Mouse (Mus musculus) ovary, adult 18-20 months (tissue): Measurements from ENCODE around the gene Kif1c.

Experiments
- DNase-seq: peaks from one replicate; pipeline ENCODE4 v3.0.0; 2022; ENCODE audit warnings: low spot score, mixed read lengths

The Kif1c gene

GRCm38 (mm10) chr11:70697376-70697775 lies 3.0 kb upstream of the Kif1c start:
- no peak for DNase-seq

DNA sequence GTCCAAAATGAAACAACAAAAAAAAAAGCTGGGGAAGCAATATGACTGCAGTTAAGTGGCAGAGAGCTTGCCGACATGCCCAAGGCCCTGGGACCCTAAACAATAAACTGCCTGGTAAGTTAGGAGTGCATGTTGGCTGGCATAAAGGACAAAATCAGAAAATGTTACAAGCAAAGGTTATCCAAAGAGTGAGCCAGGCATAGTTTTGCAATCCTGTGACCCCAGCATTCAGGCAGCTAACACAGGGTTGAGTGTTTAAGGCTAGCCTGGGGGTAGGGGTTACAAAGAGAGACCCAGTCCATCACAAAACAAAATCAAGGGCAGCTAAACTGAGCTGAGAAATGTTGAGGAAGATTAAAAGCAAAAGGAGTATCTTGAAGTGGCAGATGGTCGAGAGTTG lies 1.3 kb upstream of the Kif1c start:
- no peak for DNase-seq

GRCm38 (mm10) chr11:70700613-70701012 lies 265 bp downstream of the Kif1c start:
- DNase-seq: peak; percentile 61

- no peak for DNase-seq
These were observed 1.0 kb downstream of the Kif1c start for GRCm38 (mm10) chr11:70701221-70701955.

- DNase-seq: no peak
These were observed 1.8 kb downstream of the Kif1c start for GRCm38 (mm10) chr11:70701984-70702733.

DNA sequence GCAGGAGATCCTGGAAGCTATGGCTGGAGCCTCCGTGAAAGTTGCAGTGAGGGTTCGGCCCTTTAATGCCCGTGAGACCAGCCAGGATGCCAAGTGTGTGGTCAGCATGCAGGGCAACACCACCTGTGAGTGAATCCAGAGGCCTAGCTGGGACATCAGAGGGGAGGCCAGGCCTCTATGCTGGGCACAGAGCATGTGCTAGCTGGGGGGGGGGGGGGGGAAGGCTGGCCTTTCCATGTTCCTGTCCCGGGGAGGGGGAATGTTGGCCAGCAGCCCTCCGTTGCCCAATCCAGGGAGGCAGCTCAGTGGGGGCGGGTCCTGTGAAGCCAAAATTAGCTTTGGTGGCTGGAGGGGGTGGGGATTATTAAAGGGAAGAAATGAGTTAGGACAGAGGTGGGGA lies 2.4 kb downstream of the Kif1c start:
- no peak for DNase-seq

DNA sequence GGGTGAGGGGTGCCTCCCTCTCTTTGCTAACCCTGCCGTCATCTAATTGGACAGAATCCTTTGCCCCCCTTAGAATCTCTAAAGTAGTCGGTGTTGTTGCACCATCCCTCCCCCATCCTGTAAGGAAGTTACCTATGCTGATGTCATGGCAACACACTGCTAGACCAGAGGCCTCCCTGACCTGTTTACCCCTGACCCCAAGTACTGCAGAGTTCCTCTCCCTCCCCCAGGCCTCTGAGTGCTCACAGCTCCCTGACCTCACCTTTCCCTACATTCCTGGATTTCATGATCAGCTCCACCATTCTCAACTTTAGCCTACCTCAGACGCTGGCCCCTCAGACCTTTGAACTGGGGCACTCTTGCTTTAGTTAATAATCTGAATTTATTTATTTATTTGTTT lies 5.8 kb downstream of the Kif1c start:
- DNase-seq: no peak

DNA sequence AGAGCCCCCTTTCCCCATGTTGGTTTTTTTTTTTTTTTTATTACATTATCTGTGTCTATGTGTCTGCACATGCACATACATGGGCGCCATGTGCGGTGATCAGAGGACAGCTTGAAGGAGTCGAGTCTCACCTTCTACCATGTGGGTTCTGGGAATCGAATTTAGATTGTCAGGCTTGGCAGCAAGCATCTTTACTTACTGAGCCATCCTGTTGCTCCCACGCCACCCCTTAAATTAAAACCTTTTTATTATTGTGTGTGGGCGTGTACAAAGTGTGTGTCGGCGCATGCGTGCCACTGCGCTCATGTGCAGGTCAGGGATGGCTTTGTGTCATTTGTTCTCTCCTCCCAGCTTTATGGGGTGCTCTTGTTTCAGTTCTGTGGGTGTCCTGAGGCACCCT lies 10.7 kb downstream of the Kif1c start:
- no peak for DNase-seq

DNA sequence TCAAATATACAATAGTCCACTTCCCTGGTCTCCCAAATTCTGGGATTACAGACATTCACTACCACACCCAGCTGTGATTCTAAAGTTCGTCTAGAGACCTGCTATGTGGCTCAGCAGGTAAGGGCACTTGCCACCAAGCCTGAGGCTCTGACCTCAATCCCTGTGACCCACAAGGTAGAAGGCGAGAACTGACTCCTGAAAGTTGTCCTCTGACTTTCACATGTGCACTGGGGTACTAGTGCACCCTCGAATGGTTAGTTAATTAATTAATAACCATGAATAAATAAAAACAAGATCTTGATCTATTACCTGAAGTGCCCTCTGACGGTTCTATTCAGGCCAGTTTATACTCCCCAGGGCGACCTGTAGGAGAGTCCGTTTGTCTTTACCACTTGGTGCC lies 12.9 kb downstream of the Kif1c start:
- DNase-seq: no peak

GRCm38 (mm10) chr11:70715832-70716231 lies 15.5 kb downstream of the Kif1c start:
- no peak for DNase-seq

DNA sequence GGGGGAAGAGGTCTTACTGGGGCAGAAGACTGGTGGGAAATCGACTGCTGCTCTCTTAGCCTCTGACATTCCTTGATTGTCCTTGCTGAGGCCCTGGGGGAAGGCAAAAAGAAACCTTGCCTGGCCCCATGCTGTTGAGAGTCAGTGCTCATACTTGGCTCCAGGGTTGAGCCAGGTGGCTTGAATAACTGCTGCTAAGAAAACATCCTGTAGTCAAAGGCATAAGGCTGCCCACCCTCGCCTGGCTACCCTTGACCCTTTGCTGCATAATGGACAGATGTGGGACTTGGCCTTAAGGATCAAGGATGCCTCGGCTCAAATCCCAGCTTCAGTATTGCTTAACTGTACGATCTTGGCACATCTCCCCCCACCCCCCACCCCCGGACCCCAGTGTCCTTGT lies 18.1 kb downstream of the Kif1c start:
- DNase-seq: no peak

DNA sequence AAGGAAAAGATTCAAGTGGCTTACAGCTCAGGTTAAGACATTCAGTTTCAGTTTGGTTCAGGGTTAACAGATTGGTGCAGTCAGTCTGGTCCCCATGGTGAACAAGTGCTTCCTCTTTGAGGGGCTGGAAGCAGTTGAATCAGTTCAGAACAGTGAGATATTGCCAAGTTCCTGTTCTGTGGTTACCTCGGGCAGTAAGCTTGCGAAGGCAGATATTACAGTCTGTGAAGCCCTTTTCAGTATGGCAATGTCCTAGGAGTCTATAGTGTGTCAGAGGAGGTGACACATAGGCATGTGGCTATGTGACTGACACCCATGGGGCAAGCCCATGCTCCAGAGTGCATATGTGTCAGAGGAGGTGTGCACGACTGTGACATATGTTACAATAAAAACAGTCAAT lies 20.2 kb downstream of the Kif1c start:
- DNase-seq: no peak

DNA sequence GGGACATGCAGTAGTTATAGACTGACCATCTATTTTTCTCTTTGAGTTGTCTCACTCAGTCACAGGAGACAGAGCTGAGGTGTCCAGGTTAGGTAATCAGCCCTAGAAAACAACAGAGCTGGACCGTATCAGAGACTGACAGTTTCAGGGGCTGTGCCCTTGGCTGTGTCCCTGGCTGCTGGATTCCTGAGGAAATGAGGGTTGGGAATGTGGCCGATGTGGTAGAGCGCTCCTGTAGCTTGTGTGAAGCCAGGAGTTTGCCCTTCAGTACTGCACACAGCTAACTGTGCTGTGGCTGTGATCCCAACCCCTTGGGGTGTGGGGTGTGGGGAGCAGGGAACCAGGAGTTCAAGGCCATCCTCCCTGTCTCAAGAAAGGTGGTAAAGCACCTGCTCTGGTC lies 20.7 kb downstream of the Kif1c start:
- DNase-seq: no peak

DNA sequence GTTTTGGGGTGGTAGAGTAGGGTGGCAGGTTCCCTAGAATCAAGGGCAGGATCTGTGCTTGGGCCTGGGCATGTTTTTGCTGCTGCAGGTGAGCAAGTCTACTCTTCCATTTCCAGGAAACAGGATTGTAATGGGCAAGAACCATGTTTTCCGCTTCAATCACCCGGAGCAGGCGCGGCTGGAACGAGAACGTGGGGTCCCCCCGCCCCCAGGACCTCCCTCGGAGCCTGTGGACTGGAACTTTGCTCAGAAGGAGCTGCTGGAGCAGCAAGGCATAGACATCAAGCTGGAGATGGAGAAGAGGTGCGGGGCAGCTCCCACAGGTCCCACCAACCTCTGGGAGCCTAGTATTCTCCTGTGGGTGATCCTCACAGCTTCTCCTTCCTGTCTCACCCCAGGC lies 24.4 kb downstream of the Kif1c start:
- DNase-seq: no peak

DNA sequence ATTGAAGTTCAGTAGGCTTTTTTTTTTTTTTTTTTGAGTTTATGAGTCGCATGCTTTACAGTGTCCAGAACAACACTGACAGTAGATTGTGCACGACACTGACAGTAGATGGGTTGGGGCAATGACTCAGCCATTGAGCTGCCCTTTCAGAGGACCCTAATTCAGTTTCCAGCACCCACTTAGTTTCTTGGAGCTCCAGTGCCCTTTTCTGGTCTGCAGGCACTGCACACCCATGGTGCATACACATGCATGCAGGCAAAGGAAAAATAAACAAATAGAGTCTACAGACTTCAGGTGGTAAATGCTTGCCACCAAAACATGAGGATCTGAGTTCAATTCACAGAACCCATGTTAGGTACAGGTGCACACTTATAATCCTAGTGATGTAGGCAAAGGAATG lies 26.2 kb downstream of the Kif1c start:
- DNase-seq: no peak

DNA sequence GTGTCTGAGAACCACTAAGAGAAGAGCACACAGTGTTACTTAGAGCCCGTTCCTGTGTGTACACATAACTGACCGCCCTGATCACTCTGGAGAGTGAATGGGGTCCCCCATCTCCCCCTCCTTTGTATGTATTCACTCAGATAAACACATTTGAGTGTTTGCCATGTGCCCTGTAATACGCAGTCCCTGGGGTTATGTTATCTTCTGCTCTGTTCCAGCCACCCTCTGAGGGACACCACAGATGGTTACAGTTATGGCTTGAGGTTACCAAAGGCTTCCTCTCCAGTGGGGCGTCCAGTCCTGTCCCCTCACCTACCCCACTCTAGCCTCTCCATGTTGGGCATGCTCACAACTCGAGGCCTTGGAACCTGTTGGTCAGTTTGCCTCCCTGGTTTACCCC lies 27.0 kb downstream of the Kif1c start:
- DNase-seq: no peak

GRCm38 (mm10) chr11:70730427-70731038 lies 30.2 kb downstream of the Kif1c start:
- DNase-seq: no peak

- no peak for DNase-seq
These were observed 30.8 kb downstream of the Kif1c start for GRCm38 (mm10) chr11:70731178-70731577.

GRCm38 (mm10) chr11:70733256-70733655 lies 32.9 kb downstream of the Kif1c start:
- no peak for DNase-seq

DNA sequence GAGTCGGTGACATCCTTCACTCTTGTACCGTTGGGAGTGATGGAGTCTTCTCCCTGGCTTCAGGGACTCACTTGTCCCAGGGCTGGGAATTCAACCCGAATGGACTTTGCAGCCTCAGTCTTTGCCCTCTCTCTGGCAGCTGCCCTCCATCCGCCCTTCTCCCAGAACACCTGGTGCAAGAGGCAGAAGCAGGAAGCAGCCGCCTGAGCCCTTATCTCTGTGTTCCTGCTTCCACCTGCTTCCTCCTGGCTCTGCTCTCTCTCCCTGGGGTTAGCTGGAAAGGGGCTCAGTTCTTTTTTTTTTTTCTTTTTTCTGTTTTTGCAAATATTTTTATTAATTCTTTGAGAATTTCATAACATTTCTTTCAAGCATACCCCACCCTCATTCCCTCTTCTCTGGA lies 37.4 kb downstream of the Kif1c start:
- no peak for DNase-seq

DNA sequence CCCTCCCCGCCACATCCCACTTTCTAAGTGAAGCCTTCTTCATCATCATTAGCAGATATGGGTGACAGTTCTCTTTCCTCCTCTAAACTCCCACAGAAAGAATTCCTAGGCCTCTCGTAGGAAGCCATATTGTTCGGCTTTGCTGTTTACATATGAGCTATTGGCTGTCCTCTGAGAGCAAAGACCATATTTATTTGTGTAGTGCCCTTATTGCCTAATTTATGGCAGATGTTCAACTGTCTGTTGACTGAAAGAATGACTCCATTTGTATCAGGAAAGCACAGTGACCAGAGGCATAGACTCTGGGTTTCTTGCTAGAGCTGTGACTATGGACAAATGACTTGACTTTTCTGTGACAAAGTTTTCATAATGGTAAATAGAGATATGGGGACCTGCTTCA lies 41.3 kb downstream of the Kif1c start:
- DNase-seq: no peak

GRCm38 (mm10) chr11:70742117-70742516 lies 41.8 kb downstream of the Kif1c start:
- DNase-seq: no peak
